Mouse (Mus musculus): ENCODE measurements around the gene Pnpla2.
"Not testable (repeated sequence)": the region's sequence is repeated elsewhere in the genome, so short reads cannot be mapped to it uniquely, and the experiment has no call there.

The Pnpla2 gene

DNA sequence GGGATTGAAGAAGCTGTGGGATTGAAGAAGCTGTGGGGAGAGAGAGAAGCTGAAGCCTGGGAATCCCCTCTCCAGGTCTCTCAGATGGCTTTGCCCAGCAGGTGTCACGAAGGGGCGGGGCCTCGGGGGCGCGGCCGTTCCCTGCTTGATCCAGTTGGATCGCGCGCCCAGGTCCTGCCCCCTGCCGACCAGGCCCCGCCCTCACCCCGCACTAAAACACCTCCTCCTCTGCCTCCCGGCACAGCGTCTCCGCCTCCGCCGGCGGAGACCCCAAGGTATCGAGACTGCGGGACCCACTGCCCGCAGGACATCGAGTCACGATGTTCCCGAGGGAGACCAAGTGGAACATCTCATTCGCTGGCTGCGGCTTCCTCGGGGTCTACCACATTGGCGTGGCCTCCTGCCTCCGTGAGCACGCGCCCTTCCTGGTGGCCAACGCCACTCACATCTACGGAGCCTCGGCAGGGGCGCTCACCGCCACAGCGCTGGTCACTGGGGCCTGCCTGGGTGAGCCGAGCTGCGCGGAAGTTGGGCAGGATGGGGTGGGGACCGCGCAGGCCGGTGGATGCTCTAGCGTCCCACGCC is at the start of gene Pnpla2:
Gene Pnpla2, plus strand, starts transcription at position 232 of the 585 bp plus-strand sequence.
- peak; percentile 89 for DNase-seq (ENCODE audit: low read depth, low spot score)

DNA sequence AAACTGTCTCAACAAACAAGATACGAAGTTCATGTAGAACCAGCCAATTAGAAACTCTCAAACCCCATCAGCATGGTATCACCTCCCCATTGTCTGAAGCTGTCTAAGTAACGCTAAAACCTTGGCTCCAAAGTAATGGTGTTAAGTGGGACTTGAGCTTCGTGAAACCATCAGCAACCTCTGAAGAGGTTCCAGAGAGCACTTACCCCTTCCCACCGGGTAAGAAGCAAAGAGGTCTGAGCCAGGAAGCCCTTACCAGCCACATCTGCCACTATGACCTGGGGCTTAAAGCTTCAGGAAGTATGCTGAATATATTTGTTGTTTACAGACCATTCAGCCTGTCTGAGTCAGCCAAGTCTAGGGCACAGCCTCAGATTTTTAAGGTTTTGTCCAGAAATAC is 49.5 kb upstream of the Pnpla2 start:
- no peak for DNase-seq (ENCODE audit: low read depth, low spot score)

DNA sequence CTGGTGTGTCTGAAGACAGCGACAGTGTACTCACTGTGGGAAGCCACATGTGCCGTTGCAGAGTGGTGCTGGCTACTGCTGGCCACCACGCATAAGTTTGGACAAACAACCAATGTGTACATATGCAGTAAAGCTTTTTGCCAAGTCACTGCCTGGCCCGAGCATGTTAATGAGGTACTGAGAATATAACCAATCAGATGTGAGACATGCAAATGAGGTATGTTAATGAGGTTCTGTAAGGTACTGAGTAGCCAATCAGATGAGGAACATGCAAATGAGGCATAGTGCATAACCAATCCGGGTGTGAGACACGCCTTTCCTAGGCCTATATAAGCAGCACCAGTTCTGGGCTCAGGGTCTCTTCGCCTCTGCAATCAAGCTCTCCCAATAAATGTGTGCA is 47.3 kb upstream of the Pnpla2 start:
- not testable (repeated sequence) for DNase-seq (ENCODE audit: low read depth, low spot score)

DNA sequence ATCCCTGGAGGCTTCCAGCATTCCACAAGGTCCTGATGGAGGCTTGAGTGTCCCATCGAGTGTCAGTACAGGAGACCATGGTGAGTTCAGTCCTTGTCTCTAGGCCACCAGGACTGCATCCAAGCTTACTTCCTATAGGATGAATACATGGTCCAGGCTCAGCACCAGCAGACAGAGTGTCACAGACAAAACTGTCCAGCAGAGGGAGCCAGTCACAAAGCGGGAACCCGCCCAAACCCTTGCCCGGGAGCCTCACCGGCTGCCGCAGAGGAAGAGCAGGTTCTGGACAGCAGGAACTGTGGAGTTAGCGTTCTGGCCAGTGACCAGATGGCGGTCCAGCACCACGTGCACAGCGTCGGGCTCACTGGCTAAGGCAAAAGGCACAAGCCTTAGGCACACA is 46.2 kb upstream of the Pnpla2 start:
- DNase-seq (ENCODE audit: low read depth, low spot score), result peak; percentile 74

DNA sequence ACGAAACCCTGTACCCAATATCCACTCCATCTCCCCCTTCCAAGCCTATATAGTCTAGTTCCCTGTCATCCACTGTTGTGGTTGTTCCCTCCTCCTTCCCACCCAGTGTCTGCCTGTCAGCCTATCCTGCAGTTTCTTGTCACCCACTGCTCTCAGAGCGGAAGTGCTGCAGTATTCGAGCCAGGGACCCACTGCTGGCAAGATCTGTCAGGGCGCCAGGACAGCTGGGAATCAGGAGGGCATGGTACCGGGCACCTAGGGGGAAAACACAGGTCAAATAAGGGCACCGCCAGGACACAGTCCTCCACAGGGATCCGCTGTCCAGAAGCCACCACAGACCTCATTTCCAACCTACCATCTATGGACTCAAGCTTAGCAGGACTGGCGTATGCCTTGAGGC is 44.4 kb upstream of the Pnpla2 start:
- no peak for DNase-seq (ENCODE audit: low read depth, low spot score)

DNA sequence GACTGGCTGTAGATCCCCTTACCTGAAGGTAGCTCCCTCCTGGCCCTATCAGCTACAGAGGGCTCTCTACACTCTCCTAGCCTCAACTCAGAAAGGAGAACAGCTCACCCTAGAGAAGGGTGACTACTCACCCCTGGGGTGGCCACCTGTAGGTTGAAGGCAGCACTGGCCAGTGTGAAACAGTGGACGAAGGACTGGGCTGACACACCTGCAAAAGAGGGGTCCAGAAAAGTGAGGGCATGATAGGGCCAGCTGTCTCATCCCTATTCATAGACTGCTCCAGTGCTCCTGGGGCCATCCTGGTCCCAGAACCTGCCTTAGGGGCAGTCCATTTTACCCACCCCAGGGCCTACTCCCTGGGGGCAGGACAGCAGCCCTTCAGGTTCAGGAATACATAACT is 43.3 kb upstream of the Pnpla2 start:
- DNase-seq (ENCODE audit: low read depth, low spot score), result no peak

DNA sequence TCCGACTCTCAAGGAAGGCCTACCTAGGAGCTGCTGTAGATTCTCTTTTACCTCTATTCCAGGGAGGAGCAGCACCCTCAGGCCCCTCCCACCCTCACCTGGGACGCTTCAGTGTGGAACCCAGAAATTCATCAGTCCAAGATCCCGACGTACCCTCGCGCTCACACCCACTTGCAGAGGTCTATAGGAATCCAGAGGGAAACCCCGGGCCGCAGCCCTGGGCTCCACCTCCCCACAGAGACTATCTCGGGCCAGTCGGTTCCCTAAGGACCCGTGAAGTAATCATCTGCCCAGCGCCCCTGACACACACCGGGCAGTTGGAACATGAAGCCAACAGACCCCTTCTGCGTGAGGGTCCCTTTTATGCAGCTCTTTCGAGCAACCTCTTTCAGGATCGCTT is 41.7 kb upstream of the Pnpla2 start:
- no peak for DNase-seq (ENCODE audit: low read depth, low spot score)

DNA sequence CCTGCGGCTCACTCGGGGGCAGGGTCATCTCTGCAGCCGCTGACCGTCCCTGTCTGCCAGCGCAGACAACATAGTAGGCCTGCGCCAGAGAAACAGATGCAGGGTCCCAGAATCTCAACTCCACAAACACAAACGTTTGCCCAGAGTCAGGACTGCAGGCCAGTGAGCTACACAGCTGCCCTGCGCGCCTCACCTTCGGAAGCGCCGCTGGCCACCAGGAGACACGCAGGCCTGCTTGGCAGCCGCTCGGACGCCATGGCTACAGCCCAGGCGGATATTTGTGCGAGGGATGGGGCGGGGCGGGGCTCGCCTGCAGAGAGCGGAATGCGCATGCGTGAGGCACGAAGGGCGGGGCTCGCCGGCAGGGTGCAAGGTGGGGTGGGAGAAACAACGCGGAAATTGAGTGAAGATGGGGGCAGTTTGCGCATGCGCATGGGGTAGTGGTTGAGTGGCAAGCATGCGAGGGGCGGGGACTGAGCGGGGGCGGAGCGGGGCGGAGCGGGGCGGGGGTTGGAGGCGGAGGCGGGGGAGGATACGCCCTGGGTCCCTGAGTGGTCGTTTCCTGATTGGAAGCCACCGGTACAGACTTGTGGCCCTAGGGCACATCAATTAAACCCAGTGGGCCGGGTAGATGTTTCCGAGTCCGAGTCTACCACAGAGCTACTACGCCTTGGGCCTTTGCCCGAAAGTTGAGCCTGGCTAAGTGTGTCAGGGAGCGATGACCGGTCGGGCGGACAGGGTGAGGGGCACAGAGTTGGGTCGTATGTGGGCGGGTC is 41.0 kb upstream of the Pnpla2 start, which contains the start of gene Gatd1:
Gene Gatd1, minus strand, starts transcription at position 328 of the 776 bp plus-strand sequence.
- DNase-seq (ENCODE audit: low read depth, low spot score), result peak; percentile 100

DNA sequence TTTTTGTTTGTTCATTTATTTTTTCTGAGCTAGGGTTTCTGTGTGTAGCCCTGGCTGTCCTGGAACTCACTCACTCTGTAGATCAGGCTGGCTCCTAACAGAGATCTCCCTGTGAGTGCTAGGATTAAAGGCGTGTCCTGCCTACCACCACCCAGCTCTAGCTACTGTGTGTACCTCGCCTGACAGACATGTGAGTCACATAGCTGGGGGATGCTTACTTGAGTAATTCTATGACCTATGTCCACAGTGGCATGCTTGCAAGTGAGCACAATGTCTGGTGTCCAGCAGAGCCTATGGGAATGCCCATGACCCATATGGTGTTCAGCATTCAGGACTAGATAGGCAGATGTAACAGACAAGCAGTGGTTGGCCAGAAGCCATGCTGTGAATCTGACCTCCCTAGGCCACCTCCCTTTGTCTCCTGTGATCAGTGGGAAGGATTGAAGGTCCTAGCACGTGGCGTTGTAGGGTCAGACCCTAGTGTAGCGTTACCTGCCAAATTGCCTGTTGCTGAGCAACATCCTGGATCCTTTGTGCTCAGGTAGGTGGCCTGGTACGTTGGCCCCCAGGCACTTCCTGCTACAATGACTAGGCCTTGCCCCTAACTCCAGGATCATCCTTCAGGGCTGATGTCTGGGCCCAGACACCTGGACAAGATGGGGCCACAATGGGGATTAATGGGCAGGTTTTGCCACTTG is 38.7 kb upstream of the Pnpla2 start:
- no peak for DNase-seq (ENCODE audit: low read depth, low spot score)

DNA sequence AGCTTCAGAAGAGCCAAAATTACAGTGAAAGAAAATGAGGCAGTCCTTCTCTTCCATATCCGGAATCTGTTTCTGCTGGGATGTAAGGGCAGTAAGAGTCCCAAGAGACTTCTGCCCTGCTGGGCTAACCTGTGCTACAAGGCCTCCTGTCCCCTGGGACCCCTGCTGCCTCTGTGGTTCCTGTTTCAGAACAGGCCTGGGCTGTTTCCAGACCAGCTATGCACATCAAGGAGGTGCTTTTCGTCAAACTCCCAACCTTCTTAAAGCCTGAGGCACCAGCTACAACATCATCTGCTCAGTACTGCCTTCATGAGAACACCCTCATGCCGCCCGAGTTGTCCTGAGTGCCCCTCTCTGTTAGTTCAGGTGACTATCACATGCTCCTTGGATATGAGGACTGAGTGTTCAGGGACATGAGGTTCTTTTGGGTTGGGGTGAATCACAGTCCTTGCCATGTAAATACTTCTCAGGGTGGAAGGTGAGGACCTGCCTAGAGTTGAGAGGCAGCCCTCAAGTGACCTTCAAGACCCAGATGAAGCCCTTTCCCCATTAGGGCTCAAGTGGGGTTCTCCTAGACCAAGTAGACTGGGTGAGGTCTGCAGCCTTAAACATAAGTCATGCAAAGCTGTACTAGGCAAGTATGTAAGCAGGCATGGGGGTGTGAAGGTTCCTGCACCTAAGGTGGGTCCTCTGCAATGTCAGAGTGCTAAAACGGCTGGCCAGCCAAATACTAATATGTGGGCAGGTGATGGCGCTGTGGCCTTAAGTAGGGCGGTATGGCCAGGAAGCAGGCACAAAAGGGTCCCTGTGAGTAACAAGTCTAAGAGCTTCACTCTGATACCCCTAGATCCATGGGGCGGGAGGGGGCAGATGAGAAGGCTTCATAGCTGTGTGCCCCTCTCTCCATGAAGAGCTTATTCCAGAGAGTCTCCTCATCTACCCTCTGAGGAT is 37.0 kb upstream of the Pnpla2 start:
- DNase-seq (ENCODE audit: low read depth, low spot score), result no peak

DNA sequence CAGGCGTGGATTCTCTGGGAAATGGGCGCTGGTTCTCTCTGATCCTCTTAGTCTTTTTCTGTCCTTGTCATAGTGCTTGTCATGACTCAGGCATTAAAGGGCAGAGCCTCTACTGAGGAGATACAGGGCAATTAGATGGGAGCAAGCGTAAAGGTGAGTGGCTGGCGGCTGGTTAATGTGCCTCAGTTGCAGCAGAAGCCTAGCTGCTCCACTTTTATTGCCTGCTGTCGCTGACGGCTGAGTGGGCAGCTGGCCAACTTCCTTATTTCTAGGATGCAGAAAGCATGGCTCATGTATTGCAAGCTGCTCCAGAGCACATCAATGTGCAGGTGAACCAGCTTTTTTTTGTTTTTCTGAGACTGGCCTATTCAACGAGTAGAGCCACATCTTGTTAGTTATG is 36.0 kb upstream of the Pnpla2 start:
- DNase-seq (ENCODE audit: low read depth, low spot score), result no peak

DNA sequence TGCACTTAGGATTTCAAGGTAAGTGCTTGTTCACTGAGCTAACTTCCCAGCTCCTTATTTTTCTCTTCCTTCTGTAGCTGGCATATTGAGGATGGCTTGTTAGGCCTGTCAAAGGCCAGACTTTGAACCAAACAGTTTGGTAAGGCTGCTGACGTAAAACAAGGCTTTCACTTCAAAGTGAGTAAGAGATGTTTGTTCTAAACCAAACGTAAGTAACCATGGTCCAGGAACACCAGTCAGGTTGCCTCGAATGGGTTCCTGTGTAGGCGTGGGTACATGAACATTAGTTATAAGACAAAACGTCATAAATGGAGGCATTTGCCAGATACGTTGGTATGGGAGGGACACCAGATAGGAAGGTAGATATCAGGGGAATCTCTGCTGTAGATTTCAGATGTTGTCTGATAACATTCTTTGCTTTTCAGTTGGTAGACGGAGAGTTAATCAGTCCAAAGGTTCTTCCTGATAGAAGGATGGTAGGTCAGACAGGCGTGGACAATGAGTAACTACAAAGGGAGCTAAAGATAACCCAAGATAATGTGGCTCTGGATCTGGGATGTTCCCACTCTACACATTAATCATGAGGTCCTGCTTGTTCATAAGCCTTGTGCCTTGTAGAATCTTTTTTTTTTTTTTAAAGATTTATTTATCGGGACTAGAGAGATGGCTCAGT is 34.8 kb upstream of the Pnpla2 start:
- DNase-seq (ENCODE audit: low read depth, low spot score), result no peak

DNA sequence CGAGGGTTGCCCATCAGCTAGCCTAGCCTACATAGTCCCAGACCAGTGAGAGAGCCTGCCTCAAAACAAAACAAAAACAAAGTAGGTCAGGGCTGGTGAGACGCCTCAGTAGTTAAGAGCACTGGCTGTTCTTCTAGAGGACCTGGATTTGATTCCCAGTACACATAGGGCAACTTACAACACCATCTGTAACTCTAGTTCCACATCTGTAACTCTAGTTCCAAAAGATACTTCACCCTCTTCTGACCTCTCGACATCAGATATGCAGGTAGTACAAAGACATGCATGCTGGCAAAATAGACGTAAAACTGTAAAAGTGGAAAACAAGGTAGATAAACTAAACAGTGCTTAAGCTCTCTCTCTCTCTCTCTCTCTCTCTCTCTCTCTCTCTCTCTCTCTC is 31.2 kb upstream of the Pnpla2 start:
- no peak for DNase-seq (ENCODE audit: low read depth, low spot score)

DNA sequence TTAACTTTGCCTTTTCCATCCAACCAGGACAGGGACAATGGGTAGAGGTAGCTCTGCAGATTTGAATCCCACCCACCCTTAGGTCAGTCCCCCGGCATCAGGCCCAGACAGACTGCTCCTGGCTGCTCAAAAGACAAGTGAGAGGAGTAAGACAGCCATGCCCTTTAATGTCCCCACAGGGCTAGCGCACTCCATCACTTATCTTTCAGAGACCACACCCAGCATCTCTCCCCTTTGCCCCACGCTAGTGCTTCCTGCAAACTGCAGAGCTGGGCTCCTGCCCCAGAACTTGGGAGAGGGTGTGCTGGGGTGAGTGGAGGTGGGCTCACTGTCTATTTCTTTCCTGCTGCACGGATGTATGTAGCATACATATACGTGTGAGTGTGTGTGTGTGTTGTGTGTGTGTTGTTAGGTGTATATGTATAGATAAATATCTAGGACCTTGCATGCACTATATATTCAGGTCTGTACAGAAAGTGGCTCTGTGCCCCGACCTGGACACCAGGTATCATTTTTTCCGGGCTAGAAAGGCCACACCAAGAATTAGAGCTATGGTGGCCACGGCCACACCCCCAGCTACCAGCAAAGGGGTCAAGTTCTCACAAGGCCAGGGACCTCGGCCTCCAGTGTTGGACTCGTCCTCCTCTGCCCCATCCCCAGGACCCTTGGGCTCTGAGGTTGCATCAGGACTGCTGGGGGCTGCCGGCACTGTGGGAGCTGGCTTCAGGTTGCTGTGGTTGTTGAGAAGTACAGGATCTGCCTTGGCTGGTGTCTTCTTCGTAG is 27.9 kb upstream of the Pnpla2 start:
- no peak for DNase-seq (ENCODE audit: low read depth, low spot score)

DNA sequence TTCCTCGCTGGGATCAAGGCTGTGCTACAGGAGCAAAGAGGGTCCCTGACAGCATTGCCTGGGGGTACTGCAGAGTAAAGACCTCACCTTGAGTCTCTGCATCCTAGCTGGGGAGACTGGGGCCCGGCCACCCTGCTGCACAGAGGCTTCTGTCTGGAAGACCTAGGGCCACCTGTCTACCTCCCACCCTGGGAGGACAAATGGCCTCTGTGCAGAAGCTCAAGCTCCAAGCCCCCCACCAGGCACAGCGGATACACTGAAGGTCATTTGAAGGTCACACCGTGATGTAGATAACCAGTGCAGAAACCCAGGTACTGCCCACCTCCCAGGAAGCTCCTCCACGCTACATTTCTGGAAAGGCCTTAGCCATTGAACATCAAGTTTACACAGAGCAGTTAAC is 26.3 kb upstream of the Pnpla2 start:
- DNase-seq (ENCODE audit: low read depth, low spot score), result no peak

DNA sequence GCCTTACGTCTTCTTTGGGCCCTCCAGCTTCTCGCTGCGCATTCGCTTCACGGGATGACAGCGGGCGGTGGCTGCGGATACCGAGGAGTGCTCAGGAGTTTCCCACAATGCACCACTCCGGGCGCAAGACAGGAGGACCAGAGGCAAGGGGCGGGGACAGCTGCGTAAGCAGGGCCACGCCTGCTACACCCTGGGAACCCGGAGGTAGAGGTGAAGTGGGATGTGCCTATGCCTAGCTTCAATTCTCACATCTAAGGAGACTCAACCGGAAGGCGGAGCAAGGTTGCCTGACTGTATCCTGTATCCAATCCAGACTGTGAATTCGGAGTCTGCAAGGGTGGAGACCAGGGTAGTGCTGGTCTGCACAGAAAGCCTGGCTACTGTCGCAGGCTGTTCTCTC is 25.7 kb upstream of the Pnpla2 start, which contains the start of gene Cend1:
Gene Cend1, minus strand, starts transcription at position 182 of the 400 bp plus-strand sequence.
- DNase-seq (ENCODE audit: low read depth, low spot score), result no peak

DNA sequence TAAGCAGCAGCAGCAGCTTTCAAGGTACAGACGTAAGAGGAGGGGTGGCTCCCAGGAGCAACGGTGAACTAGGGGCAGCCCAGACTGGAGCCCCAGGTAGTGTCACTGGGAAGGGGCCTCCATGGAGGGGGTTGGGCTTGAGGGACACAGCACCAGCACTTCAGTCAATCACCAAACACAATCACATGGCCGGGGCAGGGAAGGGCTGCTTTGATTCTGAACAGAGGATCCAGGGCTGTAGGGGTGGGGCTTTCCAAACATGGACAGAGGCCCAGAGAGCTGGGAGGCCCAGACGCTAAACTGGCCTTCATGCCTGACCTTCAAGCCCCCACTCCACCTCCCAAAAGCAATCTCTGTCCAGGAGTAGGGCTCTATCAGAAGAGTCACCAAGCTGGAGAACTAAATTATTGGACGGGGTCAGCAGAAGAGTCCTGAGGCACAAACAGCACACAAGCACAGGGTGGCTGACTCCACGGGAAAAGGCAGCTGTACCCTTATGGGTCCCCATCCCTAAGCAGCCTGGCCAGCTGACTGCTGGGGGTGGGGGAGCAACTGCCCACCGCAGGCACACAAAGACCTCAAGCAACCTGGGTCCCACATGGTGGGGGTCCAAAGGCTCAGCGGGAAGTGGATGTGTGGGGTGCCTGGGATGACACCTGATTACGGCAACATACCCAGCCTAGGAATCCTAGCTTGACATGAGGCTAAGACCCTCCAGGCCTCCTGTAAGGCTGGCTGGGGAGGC is 25.0 kb upstream of the Pnpla2 start:
- DNase-seq (ENCODE audit: low read depth, low spot score), result no peak

DNA sequence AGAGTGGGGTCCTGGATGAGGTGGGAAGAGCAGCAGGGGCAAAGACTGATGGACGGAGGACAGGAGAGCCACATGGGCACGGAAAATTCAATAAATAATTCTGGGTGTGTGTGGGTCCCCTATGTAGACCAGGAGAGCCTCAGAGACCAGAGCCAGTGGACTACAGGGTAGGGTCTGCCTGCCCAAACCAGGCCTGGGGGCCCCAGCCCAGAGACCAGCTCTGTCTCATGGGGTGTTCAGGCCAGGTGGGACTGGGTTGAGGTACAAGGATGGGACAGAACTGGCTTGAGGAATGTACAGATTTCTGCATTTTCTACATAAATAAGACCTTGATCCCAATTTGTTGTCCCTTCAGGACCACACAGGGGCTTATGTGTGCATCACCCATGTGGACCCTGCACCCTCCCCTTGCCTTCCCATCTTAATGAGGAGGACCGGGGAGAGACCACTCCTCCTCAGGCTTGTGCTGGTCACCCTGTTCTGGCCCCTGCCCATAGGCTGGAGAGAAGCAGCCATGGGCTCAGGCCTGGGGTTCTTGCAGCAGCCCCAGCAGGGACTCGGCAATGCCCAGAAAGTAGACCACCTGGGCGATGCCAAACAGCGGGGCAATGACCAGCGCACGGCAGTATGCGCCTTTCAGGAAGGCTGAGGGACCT is 24.3 kb upstream of the Pnpla2 start:
- DNase-seq (ENCODE audit: low read depth, low spot score), result no peak
